Mouse (Mus musculus) embryonic facial prominence, embryonic 14.5 days (tissue): Measurements from ENCODE around the gene Actr1a. TPM values are rescaled to one million over a fixed set of nuclear protein-coding genes. Genes with fewer than 3 reads are reported as not detected.

Experiments
- ATAC-seq: fragments of 200-750 bp; cut with Nextera tagmentation; 2 replicates; pipeline ENCODE4 v1.8.0; 2017; ENCODE audit warnings: low read depth, moderate number of reproducible peaks, moderate TSS enrichment
- DNase-seq: peaks from one replicate; pipeline ENCODE4 v3.0.0-alpha.2; 2015; ENCODE audit warnings: low spot score
- H3K27ac ChIP-seq: fragments of 300-500 bp; sonication (generic); replicated peaks from 2 replicates; pipeline ENCODE4 v1.5.1; 2014; ENCODE audit warnings: low read depth, mild to moderate bottlenecking, low read length, moderate library complexity
- H3K27me3 ChIP-seq: fragments of 300-500 bp; sonication (generic); replicated peaks from 2 replicates; pipeline ENCODE4 v1.6.1; 2014; ENCODE audit warnings: low read length; ENCODE audit not compliant: control insufficient read depth, insufficient read depth
- H3K36me3 ChIP-seq: fragments of 300-500 bp; sonication (generic); 2 replicates; pipeline ENCODE4 v1.6.1; 2014; ENCODE audit warnings: low read length, mixed read lengths; ENCODE audit not compliant: control insufficient read depth, insufficient read depth
- H3K4me1 ChIP-seq: fragments of 300-500 bp; sonication (generic); 2 replicates; pipeline ENCODE4 v1.6.1; 2014; ENCODE audit warnings: antibody characterized with exemption, low read length; ENCODE audit not compliant: control insufficient read depth, insufficient read depth
- H3K4me2 ChIP-seq: fragments of 300-500 bp; sonication (generic); 2 replicates; pipeline ENCODE4 v1.6.1; 2014; ENCODE audit warnings: low read depth, mild to moderate bottlenecking, low read length, moderate library complexity, mixed read lengths
- H3K4me3 ChIP-seq: fragments of 300-500 bp; sonication (generic); 2 replicates; pipeline ENCODE4 v1.5.1; 2014; ENCODE audit warnings: low read depth, mild to moderate bottlenecking, low read length
- H3K9ac ChIP-seq: fragments of 300-500 bp; sonication (generic); 2 replicates; pipeline ENCODE4 v1.6.1; 2014; ENCODE audit warnings: low read depth, mild to moderate bottlenecking, low read length, moderate library complexity, mixed read lengths
- H3K9me3 ChIP-seq: fragments of 300-500 bp; sonication (generic); 2 replicates; pipeline ENCODE4 v1.6.1; 2016; ENCODE audit warnings: low read length; ENCODE audit not compliant: control insufficient read depth
- WGBS: fragments of 180-500 bp; shearing (Covaris S2); extraction: QIAGEN DNeasy Blood & Tissue Kit; methylation state at CpG from one replicate; pipeline ENCODE4 v1.1.7; 2014; 5-methylcytosine and 5-hydroxymethylcytosine counted together
- microRNA counts: library from miRNA; unstranded; fragments of <30 nt; microRNA quantifications from one replicate; lab custom pipeline; 2017
- microRNA-seq: library from miRNA; unstranded; fragments of <30 nt; microRNA quantifications from one replicate; pipeline ENCODE4, GENCODE M21; 2016; ENCODE audit warnings: borderline number of aligned reads
- polyA plus RNA-seq: library from polyadenylated mRNA; unstranded; fragments of >200 nt; fragmentation: Nextera tagmentation; extraction: Ambion mirVana; gene quantifications from 2 replicates; pipeline ENCODE4 v1.2.1, GENCODE M21; 2014

Gene Actr1a
- polyA plus RNA-seq, 1 experiment from 2014 or later, result 137 TPM

DNA sequence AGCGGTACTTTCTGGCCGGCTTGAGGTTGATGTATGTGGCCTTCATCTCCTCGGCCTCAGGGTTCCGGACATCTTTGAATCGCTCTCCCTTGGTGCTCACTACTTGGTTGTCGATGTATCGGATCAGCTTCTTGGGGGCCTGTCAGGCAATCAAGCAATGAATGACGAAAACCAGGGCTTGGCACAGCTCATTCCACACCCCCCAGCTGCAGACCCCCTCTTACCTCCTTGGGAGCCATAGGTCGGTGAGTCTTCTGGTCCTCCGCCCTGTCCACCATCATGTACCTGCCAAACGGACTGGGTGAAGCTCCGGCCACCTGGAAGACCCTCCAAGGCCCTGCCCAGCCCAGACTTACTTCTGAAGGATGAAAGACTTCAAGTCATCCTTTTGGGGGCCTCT is 64.9 kb downstream of the Actr1a start:
- WGBS, result 91% methylated on average over 12 of the region's 12 CpGs
- H3K4me1 ChIP-seq, result peaks cover 14% of the 10 kb centered on the region
- H3K27ac ChIP-seq, result no peak overlapping the region
- H3K4me3 ChIP-seq, result no peak overlapping the region
- H3K27me3 ChIP-seq, result peaks cover 16% of the 10 kb centered on the region
- peaks cover 25% of the 10 kb centered on the region for H3K36me3 ChIP-seq
- no peaks in the 10 kb centered on the region for H3K9me3 ChIP-seq
- no peak overlapping the region for H3K9ac ChIP-seq
- DNase-seq (no peak), ATAC-seq (no peak)
- H3K4me2 ChIP-seq, result no peak overlapping the region

GRCm38 (mm10) chr19:46329951-46330350 is 65.6 kb downstream of the Actr1a start:
- H3K4me3 ChIP-seq, result 0 out of 2 replicates have a peak overlapping the region, but pooled peaks have one; percentile 70

GRCm38 (mm10) chr19:46329031-46329641 is 66.4 kb downstream of the Actr1a start:
- Histone ChIP-seq H3K4me2 (peak overlapping the region; percentile 99), H3K4me1 (peaks cover 14% of the 10 kb centered on the region), H3K27me3 (peaks cover 32% of the 10 kb centered on the region), H3K9ac (peak overlapping the region; percentile 67), H3K27ac (peak overlapping the region; percentile 83; the same call in 1 of the 2 replicates), H3K36me3 (peaks cover 25% of the 10 kb centered on the region), H3K9me3 (no peaks in the 10 kb centered on the region), H3K4me3 (peak overlapping the region; percentile 70)
- ATAC-seq (0 out of 2 replicates have a peak, but pooled peaks have one; percentile 3), DNase-seq (no peak)
- 2% methylated on average over 26 of the region's 54 CpGs for WGBS

More at GRCm38 (mm10) chr19:46329951-46330350, 65.6 kb downstream of the Actr1a start:
- 8% methylated on average over 12 of the region's 16 CpGs for WGBS
- no peaks in the 10 kb centered on the region for H3K9me3 ChIP-seq
- peaks cover 14% of the 10 kb centered on the region for H3K4me1 ChIP-seq
- H3K9ac ChIP-seq, result no peak overlapping the region
- no peak overlapping the region for H3K27ac ChIP-seq
- no peak; the same call in 1 of the 2 replicates for ATAC-seq
- peaks cover 24% of the 10 kb centered on the region for H3K27me3 ChIP-seq
- peaks cover 25% of the 10 kb centered on the region for H3K36me3 ChIP-seq
- peak overlapping the region; percentile 99 for H3K4me2 ChIP-seq
- DNase-seq, result peak; percentile 71

GRCm38 (mm10) chr19:46328081-46329030 is 67.2 kb downstream of the Actr1a start, which contains the start of gene Fbxl15:
Gene Fbxl15, plus strand, starts transcription at chr19:46328184.
- peaks cover 25% of the 10 kb centered on the region for H3K36me3 ChIP-seq

DNA sequence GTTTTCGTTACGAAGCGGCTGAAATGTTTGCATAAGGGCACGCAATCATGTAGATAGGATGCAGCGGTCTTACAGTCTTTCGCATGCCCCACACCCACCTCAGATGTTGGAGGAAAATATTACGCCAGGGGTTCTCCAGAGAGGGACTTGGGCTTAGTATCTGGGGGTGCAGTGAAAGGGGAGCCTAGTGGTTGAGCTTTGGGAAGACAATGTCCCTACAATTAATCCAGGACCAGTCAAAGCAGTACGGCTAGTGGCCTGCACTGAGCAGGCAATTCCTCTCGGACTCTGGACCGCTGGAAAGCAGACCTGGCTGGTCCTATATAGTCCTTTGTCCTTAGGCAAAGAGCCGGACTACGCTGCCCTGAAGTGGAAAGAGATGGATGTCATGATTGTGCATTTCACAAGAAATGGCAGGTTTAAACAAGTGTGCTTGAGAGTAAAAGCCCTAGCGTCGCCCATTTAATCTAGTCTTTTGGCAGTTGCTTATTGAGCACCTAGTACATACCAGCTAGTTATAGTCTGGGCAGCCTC is 68.0 kb downstream of the Actr1a start:
- H3K4me1 ChIP-seq, result peaks cover 14% of the 10 kb centered on the region
- DNase-seq (no peak), ATAC-seq (no peak)
- H3K4me3 ChIP-seq, result peak overlapping the region; percentile 70
- no peaks in the 10 kb centered on the region for H3K9me3 ChIP-seq
- H3K9ac ChIP-seq, result peak overlapping the region; percentile 67
- 35% methylated on average over 14 of the region's 14 CpGs for WGBS
- peaks cover 47% of the 10 kb centered on the region for H3K27me3 ChIP-seq
- peak overlapping the region; percentile 99 for H3K4me2 ChIP-seq
- H3K27ac ChIP-seq, result peak overlapping the region; percentile 83; the same call in 1 of the 2 replicates
- H3K36me3 ChIP-seq, result peaks cover 24% of the 10 kb centered on the region

More at GRCm38 (mm10) chr19:46328081-46329030, 67.2 kb downstream of the Actr1a start, which contains the start of gene Fbxl15:
- Histone ChIP-seq H3K9me3 (no peaks in the 10 kb centered on the region), H3K27me3 (peaks cover 40% of the 10 kb centered on the region), H3K4me3 (peak within 1 kb of the TSS; percentile 70), H3K4me2 (peak within 1 kb of the TSS; percentile 99), H3K9ac (peak within 1 kb of the TSS; percentile 67), H3K4me1 (peaks cover 14% of the 10 kb centered on the region), H3K27ac (peak within 1 kb of the TSS; percentile 83)
- WGBS, result under 1% methylated on average over 71 of the region's 81 CpGs
- ATAC-seq (peak; percentile 92), DNase-seq (peak; percentile 97)

MicroRNA genes within 50 kb of the gene (microRNA counts, 519-probe panel; counts per million panel counts)
- 2,338 counts per million, percentile 41 among the panel's probes with 10 or more counts for microRNA mmu-miR-146b (lab: Ali Mortazavi, UCI)

Small RNAs within 50 kb of the gene (microRNA-seq; reads per million reads assigned to microRNA genes)
- not detected for gene Mir146b

Other genes starting within 250 kb of the Actr1a start
- 10.5 and 13.1 TPM in 2 replicates for gene Pitx3, start 247.4 kb downstream of the Actr1a start, polyA plus RNA-seq
- gene Gbf1, start 243.2 kb downstream of the Actr1a start, polyA plus RNA-seq, result 57.3 and 60.4 TPM in 2 replicates
- gene Nfkb2, start 91.4 kb downstream of the Actr1a start, polyA plus RNA-seq, result 10.7 and 11.6 TPM in 2 replicates
- 5.8 and 8.6 TPM in 2 replicates for gene Psd, start 68.6 kb downstream of the Actr1a start, polyA plus RNA-seq
- gene Fbxl15, start 67.6 kb downstream of the Actr1a start, polyA plus RNA-seq, result 13.8 and 14.7 TPM in 2 replicates
- gene Cuedc2, start 57.0 kb downstream of the Actr1a start, polyA plus RNA-seq, result 174 and 184 TPM in 2 replicates
- gene Mfsd13a, start 54.6 kb downstream of the Actr1a start, polyA plus RNA-seq, result 3.7 and 4.6 TPM in 2 replicates
- gene 2310034G01Rik, start 45.4 kb downstream of the Actr1a start, polyA plus RNA-seq, result 1.8 and 3.6 TPM in 2 replicates
- 34.3 and 39.8 TPM in 2 replicates for gene Sufu, start 1.1 kb upstream of the Actr1a start, polyA plus RNA-seq
- gene Trim8, start 106.0 kb upstream of the Actr1a start, polyA plus RNA-seq, result 21.5 and 27.1 TPM in 2 replicates
- 83.7 and 94.0 TPM in 2 replicates for gene Arl3, start 177.4 kb upstream of the Actr1a start, polyA plus RNA-seq
- gene Sfxn2, start 177.6 kb upstream of the Actr1a start, polyA plus RNA-seq, result 16.7 and 19.7 TPM in 2 replicates
- 37.7 and 42.6 TPM in 2 replicates for gene Wbp1l, start 203.3 kb upstream of the Actr1a start, polyA plus RNA-seq